Mouse (Mus musculus) WW6 (cell line): Measurements from ENCODE around the gene Cyth2.

Source experiments
- DNase-seq: peaks from one replicate; pipeline ENCODE4 v3.0.0-alpha.2; 2013; ENCODE audit warnings: low read depth, low spot score

The Cyth2 gene

DNA sequence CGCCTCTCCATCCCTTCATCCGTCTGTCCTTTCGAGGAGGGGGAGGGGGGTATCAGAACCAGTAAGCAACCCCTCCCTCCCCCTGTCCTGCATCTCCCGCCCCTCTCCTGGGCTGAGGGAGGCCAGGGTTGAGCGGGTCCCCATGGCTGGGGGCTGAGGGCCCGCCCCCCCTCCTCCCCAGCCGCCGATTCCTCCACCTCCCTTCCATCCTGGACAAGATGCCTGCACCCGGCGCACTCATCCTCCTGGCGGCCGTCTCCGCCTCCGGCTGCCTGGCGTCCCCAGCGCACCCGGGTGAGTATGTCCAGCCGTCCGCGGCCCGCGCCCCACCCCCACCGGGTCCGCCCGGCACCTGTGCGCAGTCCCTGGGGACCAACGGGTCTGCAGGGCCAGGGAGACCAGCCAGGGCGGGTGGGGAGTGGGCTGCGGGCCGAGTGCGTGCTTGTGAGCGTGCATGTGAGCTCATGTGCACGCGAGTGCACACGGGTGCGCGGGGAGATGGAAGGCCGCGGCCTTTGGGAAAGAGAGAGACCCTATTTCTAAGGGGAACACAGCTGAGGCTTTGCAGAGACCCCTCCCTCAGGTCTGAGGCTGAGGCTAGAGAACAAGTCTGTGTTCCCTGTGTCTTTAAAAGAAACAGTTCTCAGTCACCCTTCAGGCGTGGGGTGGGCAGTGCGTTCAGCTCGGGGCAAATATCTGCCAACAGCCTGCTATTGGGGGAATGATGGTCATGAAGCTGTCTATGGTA, 28.8 kb downstream of the Cyth2 start:
- DNase-seq = no peak

GRCm38 (mm10) chr7:45784524-45785372, 29.6 kb downstream of the Cyth2 start, which contains the start of gene Sult2b1:
Gene Sult2b1, minus strand, starts transcription at chr7:45784669.
- no peak for DNase-seq

GRCm38 (mm10) chr7:45783511-45784091, 30.8 kb downstream of the Cyth2 start, which contains the start of gene Lmtk3:
Gene Lmtk3, plus strand, starts transcription at chr7:45783738.
- DNase-seq = peak; percentile 52

GRCm38 (mm10) chr7:45782271-45782670, 32.1 kb downstream of the Cyth2 start:
- DNase-seq = no peak

GRCm38 (mm10) chr7:45779081-45779641, 35.2 kb downstream of the Cyth2 start:
- no peak for DNase-seq

- no peak for DNase-seq
Observed at GRCm38 (mm10) chr7:45775237-45775636, 39.1 kb downstream of the Cyth2 start.

DNA sequence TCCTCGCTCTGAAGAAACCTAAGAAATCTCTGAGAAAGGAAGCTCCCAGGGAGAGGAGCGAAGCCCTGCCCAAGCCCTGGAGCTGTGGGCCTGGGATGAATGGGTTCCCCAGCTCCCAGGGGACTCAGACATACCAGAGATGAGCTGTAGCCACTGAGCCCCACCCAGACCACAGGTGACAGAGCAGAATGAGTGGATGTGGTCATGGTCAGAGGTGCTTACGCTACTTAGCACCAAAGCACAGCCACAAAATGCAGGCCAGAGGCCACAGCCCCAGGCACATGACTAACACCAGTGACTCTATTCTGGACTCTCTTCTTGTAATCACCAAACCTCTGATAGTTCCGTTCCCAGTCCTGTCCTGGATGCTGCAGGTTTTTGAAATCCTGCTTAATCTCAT, 43.3 kb downstream of the Cyth2 start:
- no peak for DNase-seq

DNA sequence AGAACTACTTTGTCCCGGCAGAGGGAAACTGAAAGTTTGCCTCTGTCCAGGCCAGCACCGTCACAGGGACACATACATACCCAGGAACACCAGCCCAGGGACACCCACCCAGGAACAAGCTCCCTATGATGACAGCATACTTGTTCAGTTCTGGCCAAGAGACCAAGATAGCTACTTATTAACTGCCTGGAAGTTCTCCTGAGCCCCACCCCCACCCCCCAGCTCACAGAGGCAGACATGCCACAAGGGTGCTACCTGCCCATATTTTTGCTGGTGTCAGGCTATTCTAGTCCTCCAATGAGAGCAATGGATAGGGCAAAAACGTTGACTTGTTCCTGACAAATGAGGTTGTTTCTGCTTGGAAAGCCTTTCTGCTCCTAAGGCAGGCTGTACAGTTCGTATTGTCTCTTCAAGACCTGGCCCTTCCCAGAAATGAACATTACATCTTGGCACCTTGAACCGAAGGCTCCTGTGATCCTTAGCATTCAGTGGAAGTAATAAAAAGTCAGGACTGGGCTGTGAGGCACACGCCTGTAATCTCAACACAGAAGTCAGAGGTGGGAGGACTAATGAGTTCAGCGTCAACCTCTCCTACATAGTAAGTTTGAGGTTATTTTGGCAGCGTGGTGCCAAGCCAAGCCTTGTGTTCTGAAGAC, 43.8 kb downstream of the Cyth2 start:
- no peak for DNase-seq

DNA sequence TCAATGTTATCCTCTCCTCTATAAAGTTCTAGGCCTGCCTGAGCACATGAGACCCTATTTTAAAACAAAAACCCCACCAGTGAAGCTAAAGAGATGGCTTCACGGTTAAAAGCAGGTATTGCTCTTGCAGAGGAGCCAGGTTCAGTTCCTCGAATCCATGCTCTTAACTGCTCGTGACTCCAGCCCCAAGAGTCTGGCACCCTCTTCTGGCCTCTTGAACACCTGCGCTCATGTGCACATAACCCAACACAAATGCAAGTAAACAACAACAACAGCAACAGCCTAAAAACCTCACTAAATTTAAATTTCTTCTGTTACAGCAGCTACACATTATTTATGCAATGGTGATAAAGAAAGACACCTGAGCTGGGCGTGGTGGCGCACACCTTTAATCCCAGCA, 46.9 kb downstream of the Cyth2 start:
- no peak for DNase-seq

- no peak for DNase-seq
Observed at GRCm38 (mm10) chr7:45766764-45767163, 47.6 kb downstream of the Cyth2 start.

DNA sequence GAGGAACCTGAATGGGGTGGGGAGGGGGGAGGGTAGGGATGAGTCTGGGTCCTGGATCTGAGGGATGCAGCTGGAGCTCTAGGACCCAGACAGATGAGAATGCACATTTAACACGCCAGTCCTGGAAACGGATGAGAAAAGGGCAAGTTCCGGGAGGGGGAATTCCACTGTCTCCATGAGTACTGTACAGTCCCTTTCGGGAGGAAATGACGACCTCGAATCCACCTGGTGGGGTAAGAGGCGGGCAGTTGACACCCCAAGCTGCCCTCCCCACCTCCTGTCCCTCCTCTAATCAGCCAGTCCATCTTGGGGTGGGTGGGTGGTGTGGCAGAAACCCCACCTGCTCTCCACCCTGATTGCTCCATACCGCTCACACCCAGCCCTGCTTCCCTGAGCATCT, 48.4 kb downstream of the Cyth2 start:
- DNase-seq = no peak

- DNase-seq = no peak
Observed at GRCm38 (mm10) chr7:45760151-45760550, 54.2 kb downstream of the Cyth2 start.

DNA sequence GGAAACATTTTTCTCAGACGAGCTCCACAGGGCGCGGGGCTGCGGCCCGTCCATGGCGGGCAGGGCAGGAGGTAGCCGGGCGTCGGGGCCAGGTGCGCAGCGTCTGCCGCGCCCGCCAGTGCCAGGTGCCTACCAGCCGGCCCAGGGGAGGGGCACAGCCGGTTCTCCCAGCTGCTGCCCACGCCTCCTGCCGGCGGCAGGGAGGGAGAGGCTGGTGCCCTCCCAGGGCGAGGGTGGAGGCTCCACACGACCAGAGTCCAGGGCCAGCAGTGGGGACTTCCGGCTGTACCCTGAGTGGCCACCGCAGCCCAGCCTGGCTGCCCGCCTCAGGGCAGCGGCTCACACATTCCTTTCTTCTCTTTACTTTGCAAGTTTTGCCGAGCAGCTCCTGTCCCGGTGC, 55.0 kb downstream of the Cyth2 start:
- no peak for DNase-seq
